Mouse (Mus musculus) thymus, postnatal 25 days (tissue): ENCODE measurements at regions not wholly inside any gene's neighbourhood (a gene's known extent, or its start where the extent isn't known, plus 50 kb on each side); places are given as distances from the start of the nearest gene placed in this dataset.

Experiments used
- DNase-seq: peaks from one replicate; pipeline ENCODE4 v3.0.0; 2022

- no peak for DNase-seq
These were observed 77.8 kb upstream of the Sestd1 start for GRCm38 (mm10) chr2:77358176-77358575.

DNA sequence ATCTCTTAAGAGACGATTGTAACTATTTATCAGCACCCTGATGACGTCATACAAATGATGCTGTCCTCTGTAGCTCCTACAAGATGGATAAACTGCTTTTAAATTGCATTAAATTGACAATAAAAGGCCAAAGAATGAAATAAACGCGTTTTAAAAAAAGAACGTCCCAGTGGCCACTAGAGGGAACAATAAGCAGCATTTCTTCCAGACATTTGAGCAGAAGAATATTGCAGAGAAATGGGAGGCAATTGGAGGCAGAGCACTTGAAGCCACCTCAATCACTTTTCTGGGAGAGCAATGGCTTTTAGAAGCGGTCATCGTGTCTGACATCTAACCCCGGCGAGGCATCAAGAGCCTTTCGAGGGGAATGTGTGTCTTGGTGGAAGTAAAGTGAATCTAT lies 76.4 kb upstream of the Sestd1 start:
- DNase-seq = no peak

GRCm38 (mm10) chr2:77351987-77352628 lies 71.7 kb upstream of the Sestd1 start:
- DNase-seq = no peak

- DNase-seq = no peak
These were observed 66.6 kb upstream of the Sestd1 start for GRCm38 (mm10) chr2:77347027-77347426.

GRCm38 (mm10) chr2:77343736-77344440 lies 63.5 kb upstream of the Sestd1 start:
- peak; percentile 11 for DNase-seq

GRCm38 (mm10) chr2:77342416-77342815 lies 62.0 kb upstream of the Sestd1 start:
- DNase-seq = no peak

DNA sequence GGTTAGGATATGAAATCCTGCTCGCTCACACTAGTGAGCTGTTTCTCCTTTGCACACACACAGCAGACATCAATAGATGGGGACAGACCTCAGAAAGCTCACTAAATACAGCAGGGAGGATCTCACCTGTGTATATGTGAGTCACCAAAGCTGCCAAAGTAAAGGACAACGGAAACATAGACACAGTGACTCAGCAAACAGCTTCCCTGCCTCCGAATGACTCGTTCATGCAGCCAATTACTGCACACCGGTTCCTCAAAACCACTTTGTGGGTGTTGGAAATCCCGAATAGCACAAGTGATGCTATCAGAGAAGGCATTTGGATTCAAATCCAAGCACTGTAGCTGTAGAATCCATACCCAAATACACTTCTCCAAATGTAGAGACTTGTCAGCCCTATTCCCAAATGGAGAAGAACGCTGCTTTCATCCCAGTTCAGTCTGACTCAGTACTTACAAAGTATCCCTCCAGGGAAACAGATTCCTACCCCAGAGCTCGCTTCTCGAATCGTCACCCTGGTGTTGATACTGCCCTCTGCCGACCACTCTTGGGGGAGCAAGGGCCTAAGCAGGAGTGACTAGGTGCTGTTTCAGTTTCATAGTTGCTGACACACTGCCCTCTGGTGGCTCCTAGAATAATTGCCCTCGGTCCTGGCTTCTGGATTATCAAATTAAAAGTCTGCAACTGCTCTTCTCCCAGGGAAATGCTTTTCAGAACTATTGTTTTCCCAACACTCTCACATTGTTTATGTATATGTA lies 61.4 kb upstream of the Sestd1 start:
- DNase-seq = peak; percentile 91

- no peak for DNase-seq
These were observed 59.7 kb upstream of the Sestd1 start for GRCm38 (mm10) chr2:77340076-77340475.

DNA sequence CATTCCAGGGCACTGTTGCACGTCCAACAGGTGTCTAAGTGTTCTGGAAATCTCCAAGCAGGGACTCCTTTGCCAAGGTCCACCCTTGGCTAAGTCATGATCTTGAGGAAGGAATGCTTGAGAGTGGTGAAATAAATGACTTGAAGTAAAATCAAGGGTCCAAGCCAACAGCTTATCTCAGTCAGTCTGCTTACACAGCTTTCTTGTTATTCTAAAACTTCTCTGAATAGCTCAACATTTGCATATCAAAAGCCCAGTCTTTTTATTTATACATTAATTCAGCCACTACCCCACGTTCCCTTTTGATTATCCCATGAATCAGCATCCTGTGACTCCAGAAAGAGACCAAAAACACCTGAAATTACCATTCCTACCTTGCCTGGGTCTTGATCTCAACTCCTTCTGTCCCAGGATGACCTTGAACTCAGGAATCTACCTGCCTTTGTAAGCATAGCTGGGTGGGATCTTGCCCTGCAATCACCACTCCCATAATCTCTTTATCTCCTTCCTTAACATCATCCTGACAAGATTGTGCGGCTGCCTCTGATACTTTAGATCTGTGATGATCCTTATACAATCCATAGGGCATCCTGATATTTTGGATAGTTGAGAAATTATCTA lies 57.5 kb upstream of the Sestd1 start:
- DNase-seq = no peak

DNA sequence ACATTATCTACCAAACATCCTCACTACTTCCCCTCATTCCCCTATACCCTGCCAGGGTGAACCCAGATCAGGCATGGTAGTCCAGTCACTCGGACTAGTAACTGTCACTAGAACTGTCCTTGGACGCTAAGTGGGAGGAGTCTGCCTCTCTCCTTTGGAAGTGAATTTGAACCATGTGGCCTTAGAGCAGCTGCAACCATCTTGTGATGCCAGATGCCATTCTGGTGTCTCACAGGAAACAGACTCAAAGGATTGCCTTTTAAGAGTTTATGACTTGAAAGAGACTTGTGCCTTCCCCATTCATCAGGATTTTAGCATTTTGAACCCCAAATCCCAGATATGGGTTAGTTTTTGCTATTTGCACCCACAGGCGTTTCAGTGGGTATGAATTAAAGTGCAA lies 56.9 kb upstream of the Sestd1 start:
- DNase-seq = no peak

DNA sequence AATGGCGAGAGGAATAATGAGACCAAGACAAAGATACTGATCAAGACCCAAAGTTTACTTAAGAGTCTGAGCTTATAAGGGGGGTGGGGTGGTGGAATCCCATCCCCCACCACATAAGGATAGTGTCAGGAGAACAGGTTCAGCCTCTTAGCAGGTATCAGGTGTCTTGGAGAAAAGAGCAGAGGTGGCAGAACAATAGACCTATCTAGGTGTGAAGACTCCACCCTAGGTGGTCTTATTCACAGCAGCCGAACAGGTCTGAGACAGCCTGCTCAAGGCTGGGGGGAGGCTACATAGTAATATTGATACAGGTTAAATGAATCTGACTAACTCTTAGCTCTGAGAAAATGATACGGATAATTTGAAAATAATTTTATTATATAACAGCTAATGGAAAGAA lies 56.4 kb upstream of the Sestd1 start:
- no peak for DNase-seq

- DNase-seq = no peak
These were observed 54.3 kb upstream of the Sestd1 start for GRCm38 (mm10) chr2:77334706-77335105.

DNA sequence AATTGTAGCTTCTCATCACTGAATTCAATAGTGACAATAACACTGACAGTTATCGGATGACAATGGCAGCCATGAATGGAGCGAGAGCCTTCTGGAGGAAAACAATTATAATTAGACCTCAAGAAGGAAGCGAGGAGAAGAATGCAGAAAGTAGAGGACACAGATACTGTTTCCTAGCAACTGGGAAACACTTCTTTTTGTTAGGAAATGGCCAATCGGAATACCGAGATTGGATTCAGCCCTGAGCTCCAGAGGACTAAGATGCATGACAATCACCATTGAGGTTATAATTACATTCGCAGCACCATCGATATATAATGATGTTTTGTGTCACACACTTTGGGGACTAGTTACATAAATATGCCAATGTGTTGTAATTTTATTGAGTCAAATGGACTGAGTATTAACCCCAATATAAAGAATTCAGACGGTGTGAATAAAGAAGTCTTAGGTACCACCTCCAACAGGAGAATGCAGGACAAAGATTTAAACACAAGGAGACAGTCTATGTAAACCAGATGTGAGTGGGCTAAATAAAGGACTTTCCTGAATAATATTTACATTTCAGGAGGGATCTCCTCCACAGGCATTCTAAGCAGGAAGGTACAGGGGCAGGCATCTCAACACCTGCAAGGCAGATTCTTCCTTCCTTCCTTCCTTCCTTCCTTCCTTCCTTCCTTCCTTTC lies 53.1 kb upstream of the Sestd1 start:
- DNase-seq = no peak
